Mouse (Mus musculus): ENCODE data around the gene Paxbp1.
"Not testable (repeated sequence)": the region's sequence is repeated elsewhere in the genome, so short reads cannot be mapped to it uniquely, and the experiment has no call there.

The Paxbp1 gene

DNA sequence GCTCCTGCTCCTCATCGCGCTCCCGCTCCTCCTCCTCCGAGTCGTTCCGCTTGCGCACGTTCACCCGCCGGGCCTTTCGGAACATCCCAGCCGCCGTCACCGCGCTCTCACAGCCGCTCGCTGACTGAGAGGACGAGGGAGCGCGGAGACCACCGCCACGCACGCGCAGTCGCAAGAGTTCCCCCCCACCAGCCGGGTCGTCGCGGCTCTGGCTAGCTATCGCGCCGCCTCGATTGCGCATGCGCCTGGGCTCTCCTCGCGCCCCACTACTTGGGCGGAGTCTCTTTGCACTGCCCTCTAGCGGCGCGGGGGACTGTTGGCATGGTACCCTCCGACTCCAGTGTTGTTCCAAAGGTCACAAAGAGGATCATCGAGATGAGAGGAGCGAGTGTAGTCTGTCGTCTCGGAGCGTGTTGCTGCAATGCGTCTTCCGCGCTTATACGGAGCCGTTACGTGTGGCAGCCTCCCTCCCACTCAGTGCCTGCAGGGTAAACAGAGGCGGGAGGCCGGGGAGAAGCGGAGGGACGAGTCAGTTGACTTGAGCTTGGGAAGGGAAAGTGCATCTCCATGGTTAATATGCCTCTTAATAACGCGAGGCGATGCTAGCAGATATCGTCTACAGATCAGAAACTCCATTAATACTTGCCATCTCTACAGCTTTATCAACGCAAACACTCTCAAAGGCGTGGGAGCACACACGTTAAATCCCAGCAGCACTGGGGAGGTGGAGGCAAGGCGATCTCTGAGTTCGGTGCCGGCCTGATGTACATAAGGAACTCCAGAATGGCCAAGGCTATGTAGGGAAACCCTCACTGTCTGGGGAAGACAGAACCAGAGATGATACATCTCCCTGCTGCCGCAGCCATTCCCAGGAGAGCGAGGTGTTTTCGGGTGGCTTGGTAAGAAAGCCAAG lies at the start of gene Paxbp1:
Gene Paxbp1, minus strand, starts transcription at position 274 of the 913 bp plus-strand sequence.
- peak; percentile 98 for DNase-seq (ENCODE audit: low spot score in 2 of 2)

DNA sequence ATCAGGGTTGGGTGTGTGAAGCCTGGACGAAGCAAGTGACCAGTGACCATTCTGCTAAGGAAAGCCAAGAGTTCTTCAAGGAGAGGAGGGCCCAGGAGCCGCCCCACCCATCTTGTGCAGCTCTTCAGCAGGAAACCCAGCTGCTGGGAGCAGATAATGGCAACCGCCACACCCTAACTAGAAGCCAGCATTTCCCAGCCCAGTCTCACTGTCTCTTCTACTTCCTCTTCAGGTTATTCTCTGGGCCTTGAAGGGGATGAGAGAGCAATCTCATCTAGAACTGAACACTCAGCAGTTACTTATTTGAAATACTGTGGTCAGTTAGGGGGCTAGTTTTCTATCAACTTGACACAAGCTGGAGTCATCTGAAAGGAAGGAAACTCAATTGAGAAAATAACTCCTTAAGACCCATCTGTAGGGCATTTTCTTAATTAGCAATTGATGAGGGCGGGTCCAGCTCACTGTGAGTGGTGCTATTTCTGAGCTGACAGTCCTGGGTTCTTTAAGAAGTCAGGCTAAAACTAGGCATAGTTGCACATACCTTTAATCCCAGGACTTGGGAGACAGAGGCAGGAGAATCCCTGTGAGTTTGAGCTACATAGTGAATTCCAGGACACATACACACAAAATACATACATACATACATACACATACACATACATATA lies 42.4 kb upstream of the Paxbp1 start:
- DNase-seq (ENCODE audit: low spot score in 2 of 2), result peak; percentile 67 to 80

DNA sequence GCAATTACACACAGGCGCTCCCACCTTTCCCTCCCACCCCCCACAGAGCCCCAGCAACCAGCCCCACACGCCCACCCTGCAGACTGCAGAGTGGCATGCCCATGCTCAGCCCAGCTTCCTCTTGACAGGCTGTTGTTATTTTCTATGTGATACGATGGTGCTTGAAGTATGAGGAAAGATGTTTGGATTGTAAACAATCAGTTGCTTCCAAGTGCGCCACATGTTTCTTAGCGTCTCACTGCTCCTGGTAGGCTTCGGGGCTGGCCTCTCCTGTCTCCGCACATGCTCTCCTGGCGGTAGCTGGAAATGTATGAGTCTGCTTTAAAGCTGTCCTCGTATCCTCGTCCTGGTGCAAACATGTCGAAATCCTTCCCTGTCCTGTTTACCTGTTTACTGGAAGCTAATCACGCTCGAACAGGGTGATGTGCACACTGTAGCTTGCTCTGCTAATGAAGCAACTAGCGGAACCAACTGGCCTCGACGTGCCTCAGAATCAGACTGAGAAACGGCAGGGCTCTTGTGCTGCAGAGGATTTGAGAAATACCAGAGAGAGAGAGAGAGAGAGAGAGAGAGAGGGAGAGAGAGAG lies 41.0 kb upstream of the Paxbp1 start:
- no peak for DNase-seq (ENCODE audit: low spot score in 2 of 2)

DNA sequence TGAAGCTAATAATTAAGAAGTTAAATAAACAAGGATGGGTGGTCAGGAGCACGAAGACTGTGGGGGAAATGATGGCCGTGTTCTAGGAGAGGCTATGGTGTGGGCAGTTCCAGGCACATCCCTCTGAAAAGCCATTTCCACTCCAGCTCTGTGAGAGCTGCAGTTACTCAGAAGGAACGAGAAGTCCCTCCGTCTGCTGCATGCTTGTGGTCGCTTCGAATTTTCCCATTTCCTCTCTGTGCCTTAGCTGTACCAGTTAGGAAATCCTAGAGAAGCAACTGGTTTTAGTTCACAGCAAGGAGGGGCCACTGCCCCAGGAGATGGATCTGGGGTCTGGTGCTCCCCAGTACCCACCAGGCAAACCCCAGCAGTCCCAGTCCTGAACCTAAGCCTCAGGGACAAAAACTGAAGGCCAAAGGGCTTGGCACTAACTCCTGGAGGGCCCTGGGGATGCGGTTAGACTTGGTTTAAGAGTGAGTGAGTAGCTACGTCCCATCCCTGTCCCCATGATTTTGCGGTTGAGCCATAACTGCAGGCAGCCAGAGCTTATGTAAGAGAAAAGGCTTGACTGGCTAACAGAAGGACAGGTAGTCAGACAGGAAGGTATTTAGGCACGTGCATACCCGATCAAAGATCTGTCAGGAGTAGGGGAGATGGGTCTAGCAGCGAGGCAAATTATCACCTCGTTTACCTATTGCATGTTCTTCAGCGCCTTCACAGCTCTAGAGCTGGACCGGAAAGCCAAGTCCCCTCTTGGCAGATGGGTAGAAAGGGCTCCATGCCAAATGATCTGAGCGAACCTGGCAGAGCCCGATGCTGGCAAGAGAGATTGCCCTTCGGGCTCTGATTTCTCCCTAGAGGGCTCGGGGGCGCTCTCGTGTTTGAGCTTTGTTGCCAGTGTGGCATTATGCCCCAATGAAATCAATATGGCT lies 40.2 kb upstream of the Paxbp1 start:
- DNase-seq (ENCODE audit: low spot score in 2 of 2), result no peak

DNA sequence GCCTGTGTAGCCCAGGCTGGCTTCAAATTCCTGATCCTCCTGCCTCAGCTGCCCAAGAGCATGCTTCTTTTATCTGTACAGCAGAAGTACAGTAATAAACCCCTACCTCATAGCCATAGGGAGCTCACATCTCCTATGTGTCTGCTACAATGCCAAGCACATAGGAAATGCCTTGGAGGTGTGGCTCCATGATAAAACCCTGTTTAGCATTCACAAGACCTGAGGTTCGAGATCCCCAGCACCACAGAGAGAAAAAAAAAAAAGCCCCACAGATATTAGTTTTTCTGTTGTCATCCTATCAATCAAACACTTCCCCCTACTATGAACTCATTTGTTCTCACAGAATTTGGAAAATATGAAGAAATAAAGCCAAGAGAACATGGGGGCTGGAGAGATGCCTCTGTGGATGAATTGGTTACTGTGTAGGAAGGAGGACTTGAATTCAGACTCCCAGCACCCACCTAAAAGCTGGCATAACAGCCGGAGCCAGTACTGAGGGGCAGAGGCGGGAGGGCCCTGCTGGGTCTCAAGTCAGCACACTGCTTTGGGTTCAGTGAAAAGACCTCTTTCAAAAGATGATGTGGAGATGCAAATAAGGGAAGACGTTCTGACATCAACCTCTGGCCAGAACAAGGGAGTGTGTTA lies 38.8 kb upstream of the Paxbp1 start:
- DNase-seq (ENCODE audit: low spot score in 2 of 2), result no peak

DNA sequence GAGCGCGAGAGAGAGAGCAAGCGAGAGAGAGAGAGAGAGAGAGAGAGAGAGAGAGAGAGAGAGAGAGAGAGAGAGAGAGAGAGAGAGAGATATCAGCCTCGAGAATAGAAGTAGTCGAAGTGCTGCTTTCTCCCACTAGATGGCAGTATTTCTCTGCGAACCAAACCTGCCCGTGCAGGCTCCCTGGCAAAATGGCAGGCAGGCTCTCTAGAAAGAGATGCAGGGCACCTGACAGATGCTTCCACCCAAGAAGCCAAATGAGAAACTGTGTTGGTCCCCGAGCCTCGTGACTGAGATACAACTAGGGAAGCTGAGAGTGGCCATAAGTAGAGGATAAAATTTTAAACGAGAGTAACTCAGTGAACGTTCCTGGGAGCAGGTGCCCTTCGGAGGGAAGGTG lies 37.2 kb upstream of the Paxbp1 start:
- peak; percentile 59 to 65 for DNase-seq (ENCODE audit: low spot score in 2 of 2)

DNA sequence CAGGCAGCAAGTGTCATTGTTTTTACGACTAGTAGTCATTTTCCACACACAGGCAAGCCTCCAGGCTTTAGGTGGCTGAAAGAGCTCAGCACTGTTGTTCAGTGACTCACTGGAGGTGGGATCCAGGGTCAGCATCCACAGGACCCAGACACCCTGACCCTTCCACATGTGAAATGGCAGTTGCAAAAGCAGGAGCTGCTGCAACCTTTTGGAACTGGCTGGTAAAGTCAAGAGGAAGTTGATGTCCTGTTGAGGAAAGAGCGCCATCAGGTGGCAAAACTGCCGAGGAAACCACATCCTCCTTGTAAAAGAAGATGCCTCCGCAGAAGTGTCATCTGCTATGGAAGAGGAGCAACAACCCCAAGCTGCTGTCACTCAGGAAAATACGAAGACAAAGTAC lies 31.8 kb upstream of the Paxbp1 start:
- peak; percentile 38 to 40 for DNase-seq (ENCODE audit: low spot score in 2 of 2)

DNA sequence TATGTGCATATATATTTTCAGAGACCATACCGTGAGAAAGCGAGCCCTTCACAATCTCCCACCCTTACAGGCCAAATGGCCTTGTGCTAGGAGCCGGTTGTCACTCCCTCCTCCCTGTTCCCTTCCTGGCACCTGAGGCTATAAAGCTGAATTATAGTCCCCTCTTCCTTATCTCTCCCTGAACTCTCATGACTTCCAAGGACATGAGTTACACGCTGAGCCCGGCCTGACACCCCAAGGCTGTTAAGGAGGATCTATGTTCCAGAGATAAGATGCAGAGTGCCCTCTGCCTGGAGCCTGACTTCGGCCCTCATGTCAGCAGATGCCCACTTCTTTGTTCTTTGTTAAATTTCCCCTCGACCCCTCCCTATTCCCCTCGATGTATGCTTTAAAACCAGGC lies 31.1 kb upstream of the Paxbp1 start:
- DNase-seq (ENCODE audit: low spot score in 2 of 2), result not testable (repeated sequence)

DNA sequence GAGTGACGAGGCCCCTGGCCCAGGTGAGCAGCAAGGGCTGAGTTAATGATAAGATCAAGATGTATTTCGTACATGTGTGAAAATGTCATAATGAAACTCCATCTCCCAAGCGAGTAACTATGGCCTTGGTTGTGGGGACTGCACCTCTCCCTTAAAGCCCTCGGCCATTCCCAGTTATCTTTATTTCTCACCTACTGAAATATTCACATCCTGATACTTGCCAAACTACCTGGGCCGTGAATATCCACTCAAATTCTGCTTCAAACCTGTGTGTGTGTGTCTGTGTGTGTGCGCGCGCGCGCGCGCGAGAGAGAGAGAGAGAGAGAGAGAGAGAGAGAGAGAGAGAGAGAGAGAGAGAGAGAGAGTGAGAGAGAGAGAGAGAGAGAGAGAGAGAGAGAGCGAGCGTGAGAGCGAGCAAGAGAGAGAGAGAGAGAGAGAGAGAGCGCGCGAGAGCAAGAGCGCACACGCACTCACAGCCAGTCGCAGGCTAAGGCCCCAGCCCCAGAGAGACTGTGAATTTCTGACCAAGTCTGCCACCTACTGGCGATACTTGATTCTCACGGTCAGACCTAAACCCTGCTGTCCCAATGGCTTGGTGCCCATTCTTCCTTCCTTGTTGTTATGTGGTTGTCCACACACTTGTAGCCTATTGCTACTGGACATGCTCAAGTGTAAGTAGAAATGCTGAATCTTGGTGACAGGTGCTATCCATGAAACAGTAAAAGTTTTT lies 29.0 kb upstream of the Paxbp1 start:
- peak; percentile 70 to 73 for DNase-seq (ENCODE audit: low spot score in 2 of 2)

DNA sequence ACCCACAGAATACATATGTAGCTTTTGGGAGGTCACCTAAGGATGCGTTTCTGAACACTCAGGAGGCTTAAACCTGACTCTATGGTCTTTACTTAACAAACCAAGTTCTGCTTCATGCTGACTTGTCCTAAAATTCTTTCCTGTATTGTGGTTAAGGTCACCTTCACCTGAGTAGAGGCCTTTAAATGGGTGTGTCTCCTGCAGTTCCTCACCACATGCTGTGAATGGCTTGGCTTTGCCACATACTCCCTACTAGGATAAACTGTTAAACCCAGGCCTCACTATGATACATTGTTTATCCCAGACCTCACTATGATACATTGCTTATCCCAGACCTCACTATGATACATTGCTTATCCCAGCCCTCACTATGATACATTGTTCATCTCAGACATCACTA lies 27.9 kb upstream of the Paxbp1 start:
- DNase-seq (ENCODE audit: low spot score in 2 of 2), result no peak

DNA sequence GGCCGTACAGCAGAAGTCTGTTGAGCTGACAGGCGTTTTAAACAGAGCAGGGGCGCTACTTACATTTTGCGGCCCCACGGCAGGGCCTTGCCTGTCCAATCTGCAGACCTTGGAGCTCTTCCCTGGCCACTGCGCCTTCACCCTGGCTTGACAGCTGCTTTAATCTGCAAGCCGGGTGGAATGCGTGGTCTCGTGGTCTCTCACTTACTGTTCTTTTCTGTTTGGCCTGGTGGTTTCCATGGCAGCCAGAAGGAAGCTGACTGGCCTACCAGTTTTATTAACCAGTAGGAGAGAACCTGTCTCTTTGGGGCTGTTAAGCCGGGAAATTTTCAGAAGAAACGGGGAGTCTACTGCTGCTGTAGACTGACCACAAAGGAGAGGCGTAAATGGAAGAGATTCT lies 24.6 kb upstream of the Paxbp1 start:
- no peak for DNase-seq (ENCODE audit: low spot score in 2 of 2)

DNA sequence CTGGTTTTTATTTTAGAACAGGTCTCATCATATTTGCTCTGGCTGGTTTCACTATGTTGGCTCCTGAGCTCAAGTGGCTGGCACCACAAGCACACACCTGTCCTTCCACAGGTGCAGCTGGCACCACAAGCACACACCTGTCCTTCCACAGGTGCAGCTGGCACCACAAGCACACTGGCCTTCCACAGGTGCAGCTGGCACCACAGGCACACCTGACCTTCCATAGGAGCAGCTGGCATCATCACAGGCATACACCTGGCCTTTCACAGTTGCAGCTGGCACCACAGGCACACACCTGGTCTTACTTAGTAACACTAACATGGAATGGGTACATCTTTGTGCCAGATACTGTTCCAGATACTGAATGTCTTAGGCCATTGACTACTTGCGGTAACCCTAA lies 22.8 kb upstream of the Paxbp1 start:
- no peak for DNase-seq (ENCODE audit: low spot score in 2 of 2)

DNA sequence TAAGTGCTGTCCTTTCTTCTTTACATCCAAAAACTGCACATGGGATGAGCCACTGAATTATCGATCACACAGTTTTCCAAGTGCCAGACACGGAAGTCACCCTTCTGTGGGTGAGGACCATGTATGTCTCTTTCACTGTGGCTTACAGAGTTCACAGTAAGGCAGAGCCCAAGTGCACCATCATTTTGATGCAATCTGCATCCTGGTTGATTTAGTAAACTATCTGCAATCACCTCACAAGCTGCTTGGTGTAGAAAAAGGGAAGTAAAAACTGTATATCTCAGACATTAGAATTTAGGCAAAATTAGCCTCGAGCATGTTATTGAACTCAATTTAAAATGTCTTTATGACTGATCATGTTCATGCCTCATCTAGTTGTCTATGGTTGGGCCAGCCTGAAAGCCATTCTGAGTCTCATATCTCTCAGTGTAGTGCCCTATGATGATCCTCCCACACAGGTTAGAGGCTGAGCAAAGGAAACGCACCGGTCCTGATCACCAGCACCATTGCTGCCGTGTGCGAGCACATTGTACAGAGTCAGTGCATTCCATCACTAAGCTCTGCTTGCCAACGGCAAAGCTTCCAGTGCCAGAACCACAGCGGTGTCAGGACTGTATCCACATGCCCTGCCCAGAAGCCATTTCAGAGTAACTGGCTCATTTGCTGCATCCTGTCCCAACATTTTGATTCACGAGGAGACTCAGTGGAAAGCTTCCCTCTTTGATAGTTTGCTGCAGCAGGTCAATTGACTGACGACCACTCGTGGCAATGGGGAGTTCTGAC lies 20.4 kb upstream of the Paxbp1 start:
- no peak for DNase-seq (ENCODE audit: low spot score in 2 of 2)

DNA sequence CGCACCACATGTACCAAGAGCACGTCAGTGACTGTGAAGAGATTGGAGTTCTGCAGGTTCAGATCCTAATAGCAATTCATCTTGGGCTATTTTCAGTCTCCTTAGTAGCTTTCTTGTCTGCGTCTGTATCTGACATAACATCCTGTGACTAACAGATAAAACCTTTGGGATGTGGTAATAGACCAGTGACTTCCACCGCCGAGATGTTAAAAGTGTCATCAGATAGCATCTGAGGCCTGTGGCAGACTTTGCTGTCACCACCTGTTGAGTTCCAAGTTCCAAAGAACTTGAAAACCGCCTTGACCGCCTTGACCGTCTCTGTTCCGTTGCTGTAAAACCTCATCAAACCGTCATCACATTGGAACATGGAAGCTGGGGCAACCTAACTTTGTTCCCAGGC lies 19.4 kb upstream of the Paxbp1 start:
- DNase-seq (ENCODE audit: low spot score in 2 of 2), result no peak

DNA sequence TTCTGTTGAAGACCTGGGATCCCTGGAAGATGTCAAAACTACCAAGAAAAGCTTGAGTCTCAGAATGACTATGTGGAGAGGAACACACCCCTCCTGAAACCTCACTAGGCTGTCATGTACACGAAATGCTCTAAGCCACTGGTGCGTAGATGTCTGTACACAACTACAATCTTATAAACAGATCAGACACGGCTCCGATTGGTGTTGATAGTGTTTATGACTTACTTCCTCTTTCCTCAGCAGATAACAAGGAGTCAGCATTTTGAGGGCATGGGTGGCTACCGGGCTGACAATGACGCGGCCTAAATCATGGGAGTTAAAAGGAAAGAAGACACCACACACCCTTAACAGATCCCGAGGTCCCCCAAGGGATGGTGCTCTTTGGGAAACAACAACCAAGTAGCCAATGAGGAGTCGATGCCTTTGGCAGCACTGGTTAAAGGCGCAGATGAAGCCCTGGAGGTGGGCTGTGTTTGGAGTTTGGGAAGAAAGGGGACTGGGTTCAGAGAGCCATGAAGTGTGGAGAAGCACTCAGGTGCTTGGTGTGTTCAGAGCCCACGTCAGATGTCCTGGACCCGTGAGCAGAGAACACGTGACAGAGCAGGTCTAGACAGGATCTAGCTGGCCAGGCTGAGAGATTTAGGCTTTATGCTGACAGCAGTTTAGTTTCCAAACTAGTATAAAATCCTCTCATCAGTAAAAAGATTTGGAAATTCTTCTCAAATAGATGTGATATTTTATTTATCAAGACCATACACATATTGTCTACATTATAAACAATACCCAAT lies 17.4 kb upstream of the Paxbp1 start:
- DNase-seq (ENCODE audit: low spot score in 2 of 2), result no peak

DNA sequence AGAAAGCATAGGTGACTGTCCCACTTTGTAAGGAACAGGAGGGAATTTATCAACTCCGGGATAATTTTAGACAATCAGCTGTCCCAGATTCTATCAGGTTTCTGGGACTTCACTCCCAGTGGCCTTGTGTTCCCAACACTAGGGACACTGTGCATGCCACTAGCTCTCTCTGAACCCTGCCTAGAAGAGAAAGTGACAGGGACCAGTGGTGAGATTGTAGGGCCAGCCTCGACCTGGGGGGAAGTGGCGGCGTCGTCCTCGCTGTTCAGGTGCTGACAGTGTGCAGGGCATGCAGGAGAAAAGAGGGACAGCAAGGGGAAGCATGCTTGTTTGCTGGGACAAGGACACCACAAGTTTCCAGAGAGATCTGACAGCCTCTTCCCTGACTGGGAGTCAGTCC lies 13.4 kb upstream of the Paxbp1 start:
- DNase-seq (ENCODE audit: low spot score in 2 of 2), result no peak

DNA sequence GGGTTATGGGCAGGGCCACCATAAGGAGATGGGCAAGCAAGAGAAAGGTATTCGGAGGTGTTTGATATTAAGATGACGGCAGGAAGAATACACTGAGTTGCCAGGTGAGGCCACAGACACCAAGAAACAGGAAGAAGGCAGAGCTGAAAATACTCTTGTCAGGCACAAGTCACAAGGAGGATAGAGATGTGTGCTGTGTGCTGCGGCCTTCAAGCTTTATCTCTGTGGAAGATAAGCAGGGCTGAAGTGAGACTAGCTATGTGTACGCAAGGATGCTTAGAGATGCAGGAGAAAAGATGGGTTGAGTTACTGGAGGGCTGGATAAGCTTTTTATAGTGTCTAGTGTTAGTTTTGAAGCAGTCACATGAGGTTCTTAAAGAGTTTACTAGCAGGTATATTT lies 12.9 kb upstream of the Paxbp1 start:
- DNase-seq (ENCODE audit: low spot score in 2 of 2), result no peak

DNA sequence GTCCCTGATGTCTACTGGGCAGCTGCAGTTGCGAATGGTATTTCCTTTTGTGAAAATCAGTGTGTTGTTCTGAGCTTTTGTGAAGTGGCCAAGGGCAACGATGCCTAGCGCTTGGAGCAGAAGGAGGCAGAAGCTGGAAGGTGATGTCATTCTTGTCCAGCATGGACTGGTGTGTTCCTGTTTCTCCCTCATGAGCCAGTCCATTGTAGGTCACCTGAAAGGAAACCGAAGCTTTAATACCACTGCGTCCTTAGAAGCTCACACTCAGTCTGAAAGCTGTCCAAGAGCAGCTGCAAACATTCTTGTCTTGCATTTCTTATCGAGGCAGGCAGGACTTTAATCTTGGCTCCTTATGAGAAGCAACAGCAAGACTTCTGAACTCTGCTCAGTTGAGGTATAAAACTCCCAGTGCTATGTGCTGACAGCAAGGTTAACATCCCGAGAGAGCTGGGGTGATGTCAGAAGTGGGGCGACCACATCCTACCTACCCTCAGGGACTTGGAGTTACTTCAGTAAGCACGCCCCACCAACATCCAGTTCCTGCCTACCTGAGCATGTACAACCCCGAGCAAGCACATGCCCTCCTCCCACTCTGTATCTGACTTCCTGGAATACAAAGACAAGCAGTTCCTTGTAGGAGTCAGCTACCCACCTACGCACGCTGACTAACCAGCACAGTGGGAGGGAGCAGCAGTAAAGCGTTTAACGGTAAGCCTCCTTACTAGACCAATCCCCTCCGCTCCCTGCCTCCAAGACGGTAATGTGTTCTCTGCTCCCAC lies 11.9 kb upstream of the Paxbp1 start:
- peak; percentile 16 to 34 for DNase-seq (ENCODE audit: low spot score in 2 of 2)
